Mouse (Mus musculus) right cerebral cortex, postnatal 14 days (tissue): ENCODE measurements around the gene Prnp.
A peak's percentile ranks its signal among the peaks of the same experiment; 100 is the strongest.

Experiments used
- DNase-seq: peaks from one replicate; pipeline ENCODE4 v3.0.0; 2022

Prnp gene

GRCm38 (mm10) chr2:131909683-131910572, at the start of gene Prnp, which contains the start of gene Prn:
Prnp (plus strand) TSS chr2:131909928.
Prn (plus strand) TSS chr2:131909957.
- DNase-seq, result peak; percentile 96

DNA sequence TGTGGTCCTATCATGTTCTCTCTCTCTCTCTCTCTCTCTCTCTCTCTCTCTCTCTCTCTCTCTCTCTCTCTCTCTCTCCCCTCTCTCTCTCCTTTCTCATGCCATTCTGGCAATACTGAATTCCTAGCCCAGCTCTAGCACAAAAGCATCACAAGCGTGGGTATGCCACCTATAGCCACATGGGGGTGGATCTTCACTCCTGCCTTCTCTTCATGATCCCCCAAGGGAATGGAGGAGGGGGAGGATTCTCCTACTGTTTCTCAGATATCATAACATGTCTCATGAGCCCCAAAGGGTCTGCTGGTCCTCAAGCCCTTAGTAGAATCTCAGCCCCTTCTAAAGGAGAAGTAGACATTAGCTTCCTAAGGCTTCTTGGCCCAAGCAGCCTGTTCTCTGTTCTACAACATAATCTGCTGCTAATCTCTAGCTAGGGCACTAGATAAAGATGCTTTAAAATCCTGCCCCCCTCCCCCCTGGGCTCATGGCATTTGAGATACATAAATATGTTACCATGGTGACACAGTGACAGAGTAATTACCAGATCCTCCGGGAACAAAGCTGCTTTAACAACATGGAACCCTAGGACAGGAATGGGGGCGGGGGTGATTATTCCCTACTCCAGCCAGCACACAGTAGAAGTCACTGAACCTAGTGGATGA, 47.0 kb upstream of the Prnp start:
- DNase-seq, result no peak

DNA sequence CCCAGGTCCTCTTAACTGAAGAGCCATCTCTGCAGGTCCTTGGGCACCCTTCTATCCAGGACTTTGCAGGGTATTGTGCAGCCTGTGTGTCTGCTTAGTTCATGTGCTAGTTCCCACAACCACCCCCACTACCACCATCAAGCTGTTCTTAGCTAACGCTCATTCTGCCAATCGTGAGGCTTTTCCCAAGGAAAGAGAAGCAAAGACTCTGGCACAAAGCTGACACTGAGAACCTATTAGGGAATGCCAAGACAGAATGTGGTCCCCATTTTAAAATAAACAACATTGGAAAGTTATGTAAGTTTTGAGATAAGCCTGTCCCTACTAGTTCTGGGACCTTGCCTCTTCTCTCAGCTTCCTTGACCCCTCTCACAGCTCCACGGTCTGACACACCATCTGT, 46.3 kb upstream of the Prnp start:
- DNase-seq, result no peak

DNA sequence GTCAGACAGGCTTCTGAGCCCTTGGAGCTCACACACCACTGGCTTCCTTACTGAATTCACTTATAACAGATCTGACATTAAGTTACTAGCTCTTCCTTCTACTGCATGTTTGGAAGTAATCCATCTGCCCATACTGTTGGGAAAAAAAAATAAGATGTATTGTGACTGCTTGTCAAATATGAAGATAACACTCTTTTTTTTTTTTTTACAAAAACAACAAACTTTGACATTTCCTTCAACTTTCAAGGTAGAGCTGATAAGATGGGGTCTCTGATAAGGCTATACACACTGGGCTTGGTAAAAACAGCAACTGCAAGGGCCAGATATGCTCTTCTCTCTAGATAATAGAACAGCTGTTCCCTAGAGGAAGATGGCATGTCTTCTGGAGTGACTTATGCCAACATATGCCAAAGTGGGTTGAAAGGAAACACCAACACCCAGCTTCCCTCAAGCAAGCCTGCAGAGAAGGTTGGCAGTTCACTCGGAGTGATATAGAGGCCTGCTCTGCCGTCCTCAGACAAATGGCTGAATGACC, 45.4 kb upstream of the Prnp start:
- no peak for DNase-seq

GRCm38 (mm10) chr2:131866676-131867075, 43.1 kb upstream of the Prnp start:
- DNase-seq, result no peak

- DNase-seq, result no peak
Measured at GRCm38 (mm10) chr2:131868983-131869382, 40.7 kb upstream of the Prnp start.

DNA sequence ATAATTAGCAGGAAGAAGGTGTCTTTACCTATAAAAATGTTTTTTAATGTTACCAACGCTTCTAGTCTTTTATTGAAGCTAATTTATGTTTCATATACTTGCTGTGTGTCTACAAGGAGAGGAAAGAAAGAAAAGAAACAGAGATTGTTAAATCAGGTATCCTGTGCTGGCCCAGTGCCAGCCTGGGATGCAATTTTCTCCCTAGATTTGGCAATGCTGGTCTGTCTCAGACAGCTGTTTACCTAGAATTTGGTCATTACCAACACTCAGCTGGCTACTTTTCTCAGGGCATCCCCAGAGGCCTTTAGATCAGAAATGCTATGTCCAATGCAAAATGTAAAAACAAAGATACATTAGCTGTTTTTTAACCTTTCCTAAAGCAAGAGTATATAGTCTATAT, 36.4 kb upstream of the Prnp start:
- DNase-seq, result no peak

GRCm38 (mm10) chr2:131876551-131877265, 33.0 kb upstream of the Prnp start:
- no peak for DNase-seq

- no peak for DNase-seq
Measured at GRCm38 (mm10) chr2:131881766-131882165, 28.0 kb upstream of the Prnp start.

DNA sequence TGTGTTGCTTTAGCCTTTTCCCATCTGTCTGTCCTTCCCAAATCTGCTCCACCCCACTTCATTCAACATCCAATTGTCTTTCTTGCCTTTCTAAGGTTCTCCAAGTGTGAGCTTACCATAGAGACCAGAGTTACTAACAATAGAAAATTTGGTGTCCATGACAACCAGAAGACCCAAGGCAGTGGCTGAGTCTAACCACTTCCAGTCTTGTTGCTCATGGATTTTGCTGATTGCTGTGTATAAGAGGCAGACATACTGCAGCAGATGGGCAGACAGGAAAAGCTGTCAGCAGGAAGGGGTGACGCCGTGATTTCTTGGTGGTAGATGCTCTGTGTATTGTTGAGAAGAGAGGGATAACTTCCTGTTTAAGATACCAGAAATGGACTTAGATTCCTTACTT, 26.6 kb upstream of the Prnp start:
- DNase-seq, result no peak

DNA sequence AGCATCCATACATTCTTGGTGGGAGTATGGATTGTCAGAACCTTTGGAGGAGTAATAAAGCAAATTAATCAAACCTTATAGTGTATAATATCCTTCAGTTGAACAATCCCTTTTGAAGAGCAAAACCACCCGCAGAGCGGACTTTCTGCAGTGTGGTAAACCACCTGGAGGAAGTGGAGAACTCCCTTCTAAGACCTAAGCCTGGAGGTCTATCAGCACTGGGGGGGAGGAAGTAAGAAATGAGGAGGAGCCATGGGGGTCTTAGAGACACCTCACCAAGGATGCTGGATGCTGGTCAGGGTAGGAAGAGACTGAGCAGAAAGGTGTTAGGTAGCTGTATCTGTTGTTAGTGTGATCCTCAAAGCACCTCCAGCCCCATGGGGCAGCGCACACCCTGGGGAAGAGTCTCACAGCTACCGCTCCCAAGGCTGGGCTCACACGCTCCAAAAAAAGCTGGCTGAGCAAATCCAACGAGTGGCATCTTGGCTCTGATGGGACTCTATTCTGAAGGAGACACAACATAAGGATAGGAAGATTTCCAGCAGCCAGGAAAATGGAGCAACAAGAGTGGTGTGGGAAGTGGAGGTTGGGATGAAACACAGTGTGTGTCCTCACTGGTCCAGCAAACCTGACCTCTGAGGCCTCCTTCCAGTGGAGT, 23.1 kb upstream of the Prnp start:
- DNase-seq, result no peak

- DNase-seq, result no peak
Measured at GRCm38 (mm10) chr2:131888233-131888632, 21.5 kb upstream of the Prnp start.

GRCm38 (mm10) chr2:131892534-131892933, 17.2 kb upstream of the Prnp start:
- DNase-seq, result no peak

DNA sequence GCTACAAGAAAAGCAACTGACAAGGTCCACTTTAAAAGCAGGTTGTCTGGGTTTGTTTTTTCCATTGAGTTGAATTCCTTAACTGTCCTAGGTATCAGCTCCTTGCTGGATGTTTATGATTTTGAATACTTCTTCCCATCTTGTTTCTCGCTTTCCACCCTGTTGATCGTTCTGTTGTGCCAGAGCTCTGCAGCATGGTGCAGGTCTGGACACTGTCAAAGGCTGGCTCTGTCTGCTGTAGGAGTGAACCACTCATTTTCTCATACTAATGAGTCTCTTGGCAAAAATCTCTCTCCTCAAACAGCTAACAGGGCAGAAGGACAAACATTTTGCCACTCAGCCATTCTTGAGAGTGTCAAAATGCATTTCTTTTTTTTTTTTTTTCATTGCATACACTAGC, 14.6 kb upstream of the Prnp start:
- DNase-seq, result no peak

- no peak for DNase-seq
Measured at GRCm38 (mm10) chr2:131896011-131896410, 13.7 kb upstream of the Prnp start.

- no peak for DNase-seq
Measured at GRCm38 (mm10) chr2:131897336-131898109, 12.2 kb upstream of the Prnp start.

GRCm38 (mm10) chr2:131902423-131902822, 7.3 kb upstream of the Prnp start:
- no peak for DNase-seq

DNA sequence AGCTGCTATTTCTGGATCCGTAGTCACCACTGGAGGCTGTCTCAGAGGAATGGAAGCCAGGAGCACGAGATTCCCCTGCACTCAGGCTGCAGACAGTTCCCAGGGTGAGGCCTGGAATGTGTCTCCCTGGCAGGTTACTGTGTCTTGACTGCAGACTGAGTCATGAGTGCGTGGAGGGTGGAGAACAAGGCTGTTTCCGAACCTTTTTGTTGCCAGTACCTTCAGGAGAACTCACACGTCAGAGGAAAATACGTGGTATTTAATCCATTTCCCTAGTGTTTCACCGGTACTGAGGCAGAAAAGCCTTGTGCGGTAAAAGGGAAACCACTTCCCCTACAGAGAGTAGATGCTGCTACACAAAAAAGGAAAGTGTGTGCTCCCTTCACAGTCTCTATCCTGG, 6.9 kb upstream of the Prnp start:
- DNase-seq, result no peak

GRCm38 (mm10) chr2:131905025-131905424, 4.7 kb upstream of the Prnp start:
- no peak for DNase-seq

DNA sequence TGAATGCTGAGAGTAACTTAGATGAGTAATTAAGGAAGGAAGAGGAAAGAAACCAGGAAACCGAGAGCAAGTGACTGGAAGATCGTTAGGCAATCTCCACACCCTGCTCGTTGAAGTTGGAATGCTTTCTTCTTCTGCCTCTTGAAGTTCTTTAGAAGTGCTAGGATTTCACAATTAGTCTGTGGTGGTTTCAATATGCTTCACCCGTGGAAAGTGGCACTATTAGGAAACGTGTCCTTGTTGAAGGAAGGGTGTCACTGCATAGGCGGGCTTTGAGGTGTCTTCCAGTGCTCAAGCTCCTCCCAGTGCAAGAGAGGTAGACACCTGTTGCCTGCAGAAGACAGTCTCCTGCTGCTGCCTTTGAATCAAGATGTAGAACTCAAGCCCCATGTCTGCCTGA, 4.0 kb upstream of the Prnp start:
- DNase-seq, result no peak

GRCm38 (mm10) chr2:131906266-131906665, 3.5 kb upstream of the Prnp start:
- no peak for DNase-seq

DNA sequence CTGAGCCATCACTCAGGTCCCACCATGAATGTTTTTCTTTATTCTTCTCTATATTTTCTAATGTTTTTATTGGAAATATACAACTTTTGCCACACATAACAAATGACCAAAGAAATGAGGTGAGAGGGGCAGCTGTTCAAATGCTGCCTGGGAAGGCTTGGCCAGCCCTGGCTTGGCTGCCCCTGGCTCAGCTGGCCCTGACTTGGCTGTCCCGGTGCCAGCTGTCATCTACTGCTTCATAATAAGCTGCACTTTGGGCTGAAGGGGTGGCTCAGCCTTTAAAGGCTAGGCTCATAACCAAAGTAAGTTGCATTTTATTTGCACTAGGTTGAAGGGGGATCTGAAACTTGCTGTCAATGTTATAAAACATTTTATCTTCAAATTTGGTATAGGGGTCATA, 2.9 kb upstream of the Prnp start:
- no peak for DNase-seq
